Comparison of ENCODE assay signal across 15 mouse cellular contexts in genomic region chr6:31261797-31262540, GRCm38 (mm10).
DNase-seq lines count a peak whose midpoint lies in the region; ATAC-seq and TF ChIP-seq lines count a peak whose summit lies in the region.
"Had no signal": no experiment of that assay in that cellular context is flagged by ENCODE, and none has a peak within 500 bp of the region (broad histone marks: within the 10 kb centered on the region; RNA-seq: fewer than 3 reads in every experiment).

No protein-coding gene starts in this region.

- peak; percentile 46 for DNase-seq in adrenal gland, adult 8-10 months
- DNase-seq in adrenal gland, postnatal 4 days (ENCODE audit: low spot score in 2 of 2), result no peak
- DNase-seq in kidney, adult 11 months, result peak; percentile 86
- no peak for DNase-seq in kidney, postnatal 14 days
- DNase-seq in 3134 (ENCODE audit: extremely low read depth, insufficient read length, low spot score), result peak; percentile 55
- DNase-seq in adrenal gland, postnatal 36 days, result peak; percentile 46
- DNase-seq in stomach, postnatal 0 days (ENCODE audit: low spot score), result no peak
- DNase-seq: cerebellum, adult 9-11 months; left cerebral cortex, postnatal 4 days; thymus, postnatal 4 days had no signal

- ATAC-seq in stomach, postnatal 0 days (ENCODE audit: low FRiP score, low TSS enrichment), result no peak
- ATAC-seq in intestine, embryonic 15.5 days, result no peak
- ATAC-seq: forebrain, embryonic 16.5 days; intestine, postnatal 0 days had no signal

- H3K4me3 ChIP-seq in stomach, postnatal 0 days (ENCODE audit: low read depth, low read length), result no peak overlapping the region
- no peak overlapping the region for H3K4me3 ChIP-seq in intestine, embryonic 15.5 days (replicated peaks)
- H3K4me3 ChIP-seq: hindbrain, embryonic 12.5 days had no signal

- H3K36me3 ChIP-seq in stomach, postnatal 0 days (ENCODE audit: control insufficient read depth, insufficient read depth, low read length), result no peaks in the 10 kb centered on the region
- H3K36me3 ChIP-seq in intestine, embryonic 15.5 days, result no peaks in the 10 kb centered on the region
- H3K36me3 ChIP-seq: hindbrain, embryonic 12.5 days had no signal

- no peak overlapping the region for H3K4me2 ChIP-seq in stomach, postnatal 0 days (replicated peaks; ENCODE audit: low read depth)
- H3K4me2 ChIP-seq in intestine, embryonic 15.5 days (replicated peaks), result no peak overlapping the region
- H3K4me2 ChIP-seq: hindbrain, embryonic 12.5 days had no signal

- no peaks in the 10 kb centered on the region for H3K9me3 ChIP-seq in stomach, postnatal 0 days (ENCODE audit: control insufficient read depth, low read length)
- H3K9me3 ChIP-seq in intestine, embryonic 15.5 days, result no peaks in the 10 kb centered on the region
- H3K9me3 ChIP-seq: hindbrain, embryonic 12.5 days had no signal

- H3K27me3 ChIP-seq in stomach, postnatal 0 days (ENCODE audit: control insufficient read depth, insufficient read depth, low read length), result no peaks in the 10 kb centered on the region
- no peaks in the 10 kb centered on the region for H3K27me3 ChIP-seq in intestine, embryonic 15.5 days (replicated peaks)
- H3K27me3 ChIP-seq: hindbrain, embryonic 12.5 days had no signal

- TF ChIP-seq CTCF in stomach, postnatal 0 days (IDR thresholded peaks at IDR 0.05; ENCODE audit: low read depth), result no peak

- H3K27ac ChIP-seq in stomach, postnatal 0 days (replicated peaks), result no peak overlapping the region
- no peak overlapping the region for H3K27ac ChIP-seq in intestine, embryonic 15.5 days
- H3K27ac ChIP-seq: hindbrain, embryonic 12.5 days; liver, embryonic 14.5 days had no signal

- no peak overlapping the region for H3K9ac ChIP-seq in stomach, postnatal 0 days (ENCODE audit: low read length)
- H3K9ac ChIP-seq in intestine, embryonic 15.5 days, result no peak overlapping the region
- H3K9ac ChIP-seq: hindbrain, embryonic 12.5 days; liver, embryonic 14.5 days had no signal

- no peaks in the 10 kb centered on the region for H3K4me1 ChIP-seq in stomach, postnatal 0 days (replicated peaks; ENCODE audit: control insufficient read depth, insufficient read depth)
- no peaks in the 10 kb centered on the region for H3K4me1 ChIP-seq in intestine, embryonic 15.5 days (replicated peaks)
- H3K4me1 ChIP-seq: hindbrain, embryonic 12.5 days had no signal

- WGBS in stomach, postnatal 0 days, result 85% methylated on average over 15 of the region's 15 CpGs
- 87% methylated on average over 15 of the region's 15 CpGs for WGBS in intestine, embryonic 15.5 days

- TF ChIP-seq EP300 in stomach, postnatal 0 days (optimal IDR thresholded peaks at IDR 0.05), result no peak

Comparison
In these comparisons a context has a peak if more than half of its experiments do, and no peak if none do; other contexts are left out.
1. DNase-seq: peak in adrenal gland, adult 8-10 months (single experiment), kidney, adult 11 months (single experiment), 3134 (single experiment) and adrenal gland, postnatal 36 days (2 of 2); none in adrenal gland, postnatal 4 days (0 of 2), kidney, postnatal 14 days (single experiment) and stomach, postnatal 0 days (single experiment).